Mouse (Mus musculus): Measurements from ENCODE around the gene Eif4g3. TPM values are rescaled to one million over a fixed set of nuclear protein-coding genes. Genes with fewer than 3 reads are reported as not detected.
A peak's percentile ranks its signal among the peaks of the same experiment; 100 is the strongest.

Gene Eif4g3
- polyA plus RNA-seq, 1 experiment, result 251 TPM

DNA sequence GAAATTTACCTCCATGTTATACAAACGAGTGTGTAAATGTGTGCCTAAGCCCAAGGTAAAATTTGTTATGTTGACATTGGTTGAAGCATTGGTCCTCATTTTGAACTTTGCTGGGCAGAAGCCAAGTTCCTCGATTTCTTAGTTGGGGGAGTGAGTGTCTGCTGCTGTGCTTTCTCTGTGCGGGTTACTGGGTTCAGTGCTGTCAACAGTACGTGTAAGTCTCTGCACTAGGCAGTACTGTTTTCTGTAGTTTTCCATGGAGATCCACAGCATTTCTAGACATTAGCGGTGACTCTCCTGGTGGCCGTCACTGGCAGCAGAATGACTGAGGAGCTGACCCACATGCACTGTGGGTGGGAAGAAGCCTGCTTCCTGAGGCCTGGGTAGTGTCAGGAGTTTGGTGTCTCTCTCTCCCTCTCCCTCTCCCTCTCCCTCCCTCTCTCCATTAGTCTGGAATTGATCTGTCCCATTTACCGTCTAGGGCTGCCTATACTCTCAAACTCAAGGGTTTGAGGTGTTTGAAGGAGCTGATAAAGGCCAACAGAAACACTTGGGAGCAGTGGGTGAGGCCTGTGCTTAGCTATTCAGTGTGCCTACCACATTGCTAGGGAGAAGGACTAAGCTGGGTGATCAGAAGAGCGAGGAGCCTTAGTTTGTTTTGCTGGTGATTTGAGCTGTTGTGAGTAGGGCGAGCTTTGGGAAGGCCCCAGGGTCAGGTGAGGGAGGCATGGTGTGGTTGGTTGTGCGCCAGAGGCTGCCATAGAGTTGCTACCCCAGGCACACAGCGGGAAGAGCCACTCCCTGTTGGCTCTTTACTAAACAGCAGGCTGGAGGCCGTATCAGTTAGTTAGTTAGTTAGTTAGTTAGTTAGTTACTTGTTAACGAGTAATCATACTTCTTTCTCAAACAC lies 45.8 kb downstream of the Eif4g3 start:
- Histone ChIP-seq H3K4me1 (ENCODE audit: control insufficient read depth, insufficient read depth, low read length) (0 out of 2 replicates have a peak, but pooled peaks cover 2% of the 10 kb centered on the region), H3K27me3 (ENCODE audit: control insufficient read depth, insufficient read depth, low read length) (no peaks in the 10 kb centered on the region), H3K27ac (ENCODE audit: control insufficient read depth, insufficient read depth, low read depth, low read length) (no peak overlapping the region), H3K36me3 (ENCODE audit: control insufficient read depth, insufficient read depth, low read length) (0 out of 2 replicates have a peak, but pooled peaks cover 1% of the 10 kb centered on the region), H3K4me3 (ENCODE audit: control insufficient read depth, low read depth, low read length) (no peak overlapping the region)
- TF ChIP-seq CTCF (IDR thresholded peaks at IDR 0.05; ENCODE audit: control insufficient read depth, insufficient read depth, insufficient replicate concordance, low read depth, low read length) (no peak), POLR2A (IDR thresholded peaks at IDR 0.05; ENCODE audit: control insufficient read depth, low read depth, low read length) (no peak)

DNA sequence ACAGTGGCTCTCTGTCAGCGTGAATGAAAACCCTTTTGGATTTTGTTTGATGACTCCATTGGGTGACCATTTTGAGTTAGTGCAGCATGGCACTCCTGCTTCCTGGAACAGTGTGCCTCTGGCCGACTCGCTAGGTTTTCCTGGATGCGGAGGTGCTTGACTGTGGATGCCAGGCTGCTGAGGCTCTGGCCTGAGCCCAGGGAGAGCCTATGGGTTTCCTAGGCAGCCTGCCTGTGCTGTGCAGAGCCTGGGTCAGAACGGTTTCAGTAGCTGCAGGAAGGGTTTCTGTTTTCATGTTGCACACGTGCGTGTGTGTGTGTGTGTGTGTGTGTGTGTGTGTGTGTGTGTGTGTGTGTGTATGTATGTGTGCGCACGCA lies 46.4 kb downstream of the Eif4g3 start:
- no peak for TF ChIP-seq CTCF (IDR thresholded peaks at IDR 0.05; ENCODE audit: control insufficient read depth, insufficient read depth, insufficient replicate concordance, low read depth, low read length)
- TF ChIP-seq POLR2A (IDR thresholded peaks at IDR 0.05; ENCODE audit: control insufficient read depth, low read depth, low read length), result no peak
- Histone ChIP-seq H3K27ac (ENCODE audit: control insufficient read depth, insufficient read depth, low read depth, low read length) (no peak overlapping the region), H3K4me1 (ENCODE audit: control insufficient read depth, insufficient read depth, low read length) (0 out of 2 replicates have a peak, but pooled peaks cover 2% of the 10 kb centered on the region), H3K27me3 (ENCODE audit: control insufficient read depth, insufficient read depth, low read length) (no peaks in the 10 kb centered on the region), H3K4me3 (ENCODE audit: control insufficient read depth, low read depth, low read length) (no peak overlapping the region), H3K36me3 (ENCODE audit: control insufficient read depth, insufficient read depth, low read length) (0 out of 2 replicates have a peak, but pooled peaks cover 1% of the 10 kb centered on the region)

DNA sequence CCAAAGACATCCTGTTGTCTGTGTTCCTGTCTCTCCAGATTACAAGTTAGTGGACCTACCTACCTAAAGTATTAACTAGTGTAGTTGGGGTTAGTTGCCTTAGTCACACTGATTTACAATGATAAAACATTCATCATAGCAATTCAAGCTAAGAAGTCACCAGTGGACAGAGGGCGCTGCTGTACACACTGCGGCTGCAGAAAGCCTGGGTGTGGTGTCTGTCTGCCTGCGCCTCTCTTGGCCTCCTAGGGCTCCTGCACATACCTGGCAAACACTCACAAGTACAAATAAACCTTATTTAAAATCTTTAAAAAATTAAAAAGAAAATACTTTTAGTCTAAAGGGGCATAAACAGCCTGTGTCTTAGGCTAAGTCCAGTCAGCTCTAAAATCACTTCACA lies 47.8 kb downstream of the Eif4g3 start:
- H3K27me3 ChIP-seq (ENCODE audit: control insufficient read depth, insufficient read depth, low read length), result no peaks in the 10 kb centered on the region
- no peak overlapping the region for H3K4me3 ChIP-seq (ENCODE audit: control insufficient read depth, low read depth, low read length)
- 0 out of 2 replicates have a peak, but pooled peaks cover 2% of the 10 kb centered on the region for H3K4me1 ChIP-seq (ENCODE audit: control insufficient read depth, insufficient read depth, low read length)
- H3K27ac ChIP-seq (ENCODE audit: control insufficient read depth, insufficient read depth, low read depth, low read length), result no peak overlapping the region
- TF ChIP-seq POLR2A (IDR thresholded peaks at IDR 0.05; ENCODE audit: control insufficient read depth, low read depth, low read length), result no peak
- 0 out of 2 replicates have a peak, but pooled peaks have one; percentile 6 for TF ChIP-seq CTCF (IDR thresholded peaks at IDR 0.05; ENCODE audit: control insufficient read depth, insufficient read depth, insufficient replicate concordance, low read depth, low read length)
- 0 out of 2 replicates have a peak, but pooled peaks cover 1% of the 10 kb centered on the region for H3K36me3 ChIP-seq (ENCODE audit: control insufficient read depth, insufficient read depth, low read length)

DNA sequence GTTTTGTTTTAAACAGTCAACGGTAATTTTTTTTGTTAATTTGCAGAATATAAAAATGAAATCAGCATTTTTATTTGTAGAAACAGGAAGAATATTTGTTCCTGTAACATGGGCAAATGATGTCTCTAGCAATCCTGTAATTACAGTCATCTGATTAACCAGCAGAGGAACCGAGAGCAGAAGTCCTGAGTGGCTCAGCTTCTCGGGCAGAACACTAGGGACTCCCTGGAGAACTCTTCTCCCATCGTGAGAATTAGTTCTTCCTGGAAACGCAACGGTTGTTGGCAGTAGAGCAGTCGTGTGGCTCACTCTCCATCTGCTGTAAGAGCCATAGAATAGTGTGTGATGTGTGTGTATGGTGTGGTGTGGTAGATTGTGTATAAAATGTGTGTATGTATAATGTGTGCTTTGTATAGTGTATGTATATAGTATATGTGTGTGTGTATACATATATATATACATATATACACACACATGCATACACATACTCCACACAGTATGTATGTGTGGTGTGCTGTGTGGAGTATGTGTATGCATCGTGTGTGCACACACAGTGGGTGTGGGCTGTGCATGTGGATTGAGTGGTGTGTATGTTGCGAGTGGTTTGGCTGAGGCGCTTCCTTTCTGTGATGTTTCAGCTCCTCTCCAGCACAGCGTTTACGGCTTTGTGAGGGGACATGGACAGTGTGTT lies 48.9 kb downstream of the Eif4g3 start:
- Histone ChIP-seq H3K36me3 (ENCODE audit: control insufficient read depth, insufficient read depth, low read length) (peaks cover 1% of the 10 kb centered on the region; the same call in 1 of the 2 replicates), H3K27ac (ENCODE audit: control insufficient read depth, insufficient read depth, low read depth, low read length) (no peak overlapping the region)
- TF ChIP-seq CTCF (IDR thresholded peaks at IDR 0.05; ENCODE audit: control insufficient read depth, insufficient read depth, insufficient replicate concordance, low read depth, low read length) (no peak), POLR2A (IDR thresholded peaks at IDR 0.05; ENCODE audit: control insufficient read depth, low read depth, low read length) (no peak)

DNA sequence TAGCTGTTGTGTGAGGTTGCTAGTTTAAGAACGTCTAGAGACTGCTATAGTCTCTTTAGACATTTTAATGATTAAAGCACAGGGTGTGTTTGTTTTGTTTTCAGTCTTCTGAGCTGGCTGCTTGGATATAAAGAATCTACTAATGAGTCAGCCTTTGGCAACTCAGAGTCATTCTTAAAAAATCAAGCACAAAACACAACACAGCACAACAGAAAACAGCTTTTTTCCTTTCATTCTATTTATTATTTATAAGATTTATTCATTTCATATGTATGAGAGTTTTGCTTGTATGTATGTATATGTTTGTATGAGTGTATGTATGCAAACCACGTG lies 49.4 kb downstream of the Eif4g3 start:
- H3K36me3 ChIP-seq (ENCODE audit: control insufficient read depth, insufficient read depth, low read length), result peaks cover 1% of the 10 kb centered on the region; the same call in 1 of the 2 replicates

More for the DNA sequence above, 48.9 kb downstream of the Eif4g3 start:
- no peaks in the 10 kb centered on the region for H3K27me3 ChIP-seq (ENCODE audit: control insufficient read depth, insufficient read depth, low read length)
- H3K4me3 ChIP-seq (ENCODE audit: control insufficient read depth, low read depth, low read length), result no peak overlapping the region
- H3K4me1 ChIP-seq (ENCODE audit: control insufficient read depth, insufficient read depth, low read length), result 0 out of 2 replicates have a peak, but pooled peaks cover 2% of the 10 kb centered on the region

DNA sequence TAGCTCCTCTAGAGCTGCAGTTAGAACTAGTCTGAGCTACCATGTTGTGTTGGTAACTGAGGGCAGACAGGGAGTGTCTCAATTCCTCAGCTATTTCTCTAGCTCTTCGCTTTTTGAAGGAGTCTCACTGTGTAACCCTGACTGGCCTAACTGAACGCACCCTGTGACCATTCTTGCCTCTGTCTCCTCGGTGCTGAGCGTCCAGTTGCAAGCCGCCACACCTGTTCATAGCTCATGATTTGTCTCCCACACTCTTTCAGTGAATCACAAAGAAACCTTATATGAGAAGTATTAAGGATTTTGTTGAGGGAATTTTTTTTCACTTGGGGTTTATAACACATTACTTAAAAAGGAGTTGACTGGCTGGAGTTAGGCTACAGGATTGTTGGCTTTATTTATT lies 49.8 kb downstream of the Eif4g3 start:
- Histone ChIP-seq H3K36me3 (ENCODE audit: control insufficient read depth, insufficient read depth, low read length) (peaks cover 1% of the 10 kb centered on the region; the same call in 1 of the 2 replicates), H3K4me1 (ENCODE audit: control insufficient read depth, insufficient read depth, low read length) (0 out of 2 replicates have a peak, but pooled peaks cover 2% of the 10 kb centered on the region), H3K27ac (ENCODE audit: control insufficient read depth, insufficient read depth, low read depth, low read length) (no peak overlapping the region), H3K27me3 (ENCODE audit: control insufficient read depth, insufficient read depth, low read length) (no peaks in the 10 kb centered on the region), H3K4me3 (ENCODE audit: control insufficient read depth, low read depth, low read length) (no peak overlapping the region)
- no peak for TF ChIP-seq POLR2A (IDR thresholded peaks at IDR 0.05; ENCODE audit: control insufficient read depth, low read depth, low read length)
- TF ChIP-seq CTCF (IDR thresholded peaks at IDR 0.05; ENCODE audit: control insufficient read depth, insufficient read depth, insufficient replicate concordance, low read depth, low read length), result no peak

More for the DNA sequence above, 49.4 kb downstream of the Eif4g3 start:
- TF ChIP-seq CTCF (IDR thresholded peaks at IDR 0.05; ENCODE audit: control insufficient read depth, insufficient read depth, insufficient replicate concordance, low read depth, low read length), result no peak
- TF ChIP-seq POLR2A (IDR thresholded peaks at IDR 0.05; ENCODE audit: control insufficient read depth, low read depth, low read length), result no peak
- Histone ChIP-seq H3K4me1 (ENCODE audit: control insufficient read depth, insufficient read depth, low read length) (0 out of 2 replicates have a peak, but pooled peaks cover 2% of the 10 kb centered on the region), H3K4me3 (ENCODE audit: control insufficient read depth, low read depth, low read length) (no peak overlapping the region), H3K27ac (ENCODE audit: control insufficient read depth, insufficient read depth, low read depth, low read length) (no peak overlapping the region), H3K27me3 (ENCODE audit: control insufficient read depth, insufficient read depth, low read length) (no peaks in the 10 kb centered on the region)
